ENCODE assay signal across 18 mouse cellular contexts in genomic region chr19:47798583-47798982, GRCm38 (mm10).
"Had no signal": no experiment of that assay in that cellular context is flagged by ENCODE, and none has a peak within 500 bp of the region (broad histone marks: within the 10 kb centered on the region; RNA-seq: fewer than 3 reads in every experiment).

No protein-coding gene starts in this region.

- DNase-seq: kidney, adult 18-20 months; kidney, adult 9 months; kidney, postnatal 14 days; kidney, postnatal 4 days; left cerebral cortex, postnatal 4 days; liver, embryonic 13.5 days; lung, adult 2 months; lung, postnatal 14 days; retina, postnatal 1 day; right cerebral cortex, postnatal 25 days; spleen, adult 18-20 months; thymus, postnatal 25 days had no signal

- H3K27ac ChIP-seq: liver, embryonic 13.5 days; macrophage; midbrain, embryonic 13.5 days had no signal

- H3K9me3 ChIP-seq: liver, embryonic 13.5 days; midbrain, embryonic 13.5 days had no signal

- H3K4me3 ChIP-seq: liver, embryonic 13.5 days; midbrain, embryonic 13.5 days; myocyte had no signal

- H3K9ac ChIP-seq: liver, embryonic 13.5 days; midbrain, embryonic 13.5 days had no signal

- H3K4me2 ChIP-seq: liver, embryonic 13.5 days; midbrain, embryonic 13.5 days had no signal

- H3K27me3 ChIP-seq: liver, embryonic 13.5 days had no signal

- ATAC-seq: inflammation-experienced regulatory T-cells, adult 6 months; intestine, embryonic 16.5 days; midbrain, embryonic 13.5 days; midbrain, embryonic 16.5 days had no signal

- H3K36me3 ChIP-seq: liver, embryonic 13.5 days; midbrain, embryonic 13.5 days had no signal
